Mouse (Mus musculus) ES-Bruce4 (cell line): ENCODE measurements at regions not wholly inside any gene's neighbourhood (a gene's known extent, or its start where the extent isn't known, plus 50 kb on each side); places are given as distances from the start of the nearest gene placed in this dataset.

Experiments used
- CTCF ChIP-seq: IDR thresholded peaks from one replicate; pipeline ENCODE4 v1.8.1; 2011; ENCODE audit warnings: low read depth, low read length
- EP300 ChIP-seq: IDR thresholded peaks from 2 replicates; pipeline ENCODE4 v1.6.1; 2011; ENCODE audit warnings: low read depth, low read length; ENCODE audit not compliant: insufficient read depth

GRCm38 (mm10) chr6:112062956-112063355 lies 210.6 kb upstream of the Lmcd1 start:
- no peak for TF ChIP-seq CTCF
- TF ChIP-seq EP300 = no peak
